Mouse (Mus musculus) ES-Bruce4 (cell line): ENCODE results near the gene Sox5.

Experiments used
- CTCF ChIP-seq: IDR thresholded peaks from one replicate; pipeline ENCODE4 v1.8.1; 2011; ENCODE audit warnings: low read depth, low read length
- EP300 ChIP-seq: IDR thresholded peaks from 2 replicates; pipeline ENCODE4 v1.6.1; 2011; ENCODE audit warnings: low read depth, low read length; ENCODE audit not compliant: insufficient read depth
- POLR2A ChIP-seq: IDR thresholded peaks from one replicate; pipeline ENCODE4 v1.8.1; 2011; ENCODE audit warnings: low read length; ENCODE audit not compliant: insufficient read depth

GRCm38 (mm10) chr6:143900871-143901270 is 880.9 kb downstream of the Sox5 start:
- TF ChIP-seq CTCF, result no peak
- TF ChIP-seq EP300, result no peak
- TF ChIP-seq POLR2A, result no peak
